Mouse (Mus musculus) liver, adult 2 months (tissue): ENCODE results near the gene Myh1. TPM values are rescaled to one million over a fixed set of nuclear protein-coding genes. Genes with fewer than 3 reads are reported as not detected.

Source experiments
- DNase-seq: peaks from one replicate; pipeline ENCODE4 v3.0.0-alpha.2; 2011; ENCODE audit warnings: low read depth, low spot score; ENCODE audit errors: extremely low read depth
- H3K27ac ChIP-seq: fragments of 200-500 bp; replicated peaks from 2 replicates; pipeline ENCODE4 v1.5.1; 2012; ENCODE audit warnings: low read depth, mild to moderate bottlenecking, control low read depth, inconsistent platforms, low read length; ENCODE audit not compliant: insufficient read depth
- H3K27me3 ChIP-seq: fragments of 200-500 bp; 2 replicates; pipeline ENCODE4 v1.6.1; 2012; ENCODE audit warnings: mild to moderate bottlenecking, moderate library complexity, low read length, inconsistent platforms; ENCODE audit not compliant: control insufficient read depth, insufficient read depth
- H3K36me3 ChIP-seq: fragments of 200-500 bp; 2 replicates; pipeline ENCODE4 v1.6.1; 2012; ENCODE audit warnings: low read length, inconsistent platforms; ENCODE audit not compliant: control insufficient read depth, insufficient read depth
- H3K4me1 ChIP-seq: fragments of 200-500 bp; 2 replicates; pipeline ENCODE4 v1.6.1; 2011; ENCODE audit warnings: low read length; ENCODE audit not compliant: control insufficient read depth, insufficient read depth
- H3K4me3 ChIP-seq: fragments of 200-500 bp; 2 replicates; pipeline ENCODE4 v1.5.1; 2011; ENCODE audit warnings: low read depth, mild to moderate bottlenecking, control low read depth, low read length, moderate library complexity; ENCODE audit not compliant: insufficient read depth
- H3K79me2 ChIP-seq: fragments of 200-500 bp; 2 replicates; pipeline ENCODE4 v1.6.1; 2012; ENCODE audit warnings: inconsistent platforms, mild to moderate bottlenecking, low read length, moderate library complexity; ENCODE audit not compliant: control insufficient read depth, insufficient read depth
- H3K9ac ChIP-seq: fragments of 200-500 bp; 2 replicates; pipeline ENCODE4 v1.6.1; 2012; ENCODE audit warnings: low read depth, mild to moderate bottlenecking, control low read depth, inconsistent platforms, low read length
- CTCF ChIP-seq: fragments of 200-500 bp; IDR thresholded peaks from 2 replicates; pipeline ENCODE4 v1.5.1; 2011; ENCODE audit warnings: low read depth, low read length, control low read depth
- POLR2A ChIP-seq: fragments of 200-500 bp; IDR thresholded peaks from 2 replicates; pipeline ENCODE4 v1.6.1; 2011; ENCODE audit warnings: low read length, control low read depth; ENCODE audit not compliant: insufficient read depth; ENCODE audit errors: extremely low read depth
- WGBS: fragments of 180-500 bp; shearing (Covaris S2); methylation state at CpG from one replicate; pipeline ENCODE4 v1.1.7; 2018; 5-methylcytosine and 5-hydroxymethylcytosine counted together
- polyA plus RNA-seq: library from polyadenylated mRNA; depleted of rRNA; stranded (reverse); fragments of >200 nt; gene quantifications from 2 replicates; pipeline ENCODE4 v1.2.3, GENCODE M21; 2012
- total RNA-seq: library from RNA; depleted of rRNA; stranded (reverse); fragments of >200 nt; gene quantifications from 2 replicates; pipeline ENCODE4 v1.2.3, GENCODE M21; 2014

The Myh1 gene
- total and polyA plus RNA-seq, 2 experiments = 3.2 TPM; not detected in 1

- H3K79me2 ChIP-seq = no peaks in the 10 kb centered on the region
- no peak for DNase-seq
- TF ChIP-seq POLR2A (no peak), CTCF (no peak)
- no peak overlapping the region for H3K27ac ChIP-seq
- H3K36me3 ChIP-seq = no peaks in the 10 kb centered on the region
- no peaks in the 10 kb centered on the region for H3K4me1 ChIP-seq
- 76% methylated on average over 2 of the region's 2 CpGs for WGBS
- no peaks in the 10 kb centered on the region for H3K27me3 ChIP-seq
- no peak overlapping the region for H3K4me3 ChIP-seq
- no peak overlapping the region for H3K9ac ChIP-seq
Observed at GRCm38 (mm10) chr11:67172439-67172838, 27.4 kb upstream of the Myh1 start.

GRCm38 (mm10) chr11:67176376-67176775 lies 23.5 kb upstream of the Myh1 start:
- H3K27me3 ChIP-seq = no peaks in the 10 kb centered on the region
- TF ChIP-seq CTCF = no peak
- TF ChIP-seq POLR2A = no peak
- no peak for DNase-seq
- H3K4me3 ChIP-seq = no peak overlapping the region
- H3K79me2 ChIP-seq = no peaks in the 10 kb centered on the region
- H3K36me3 ChIP-seq = no peaks in the 10 kb centered on the region
- H3K9ac ChIP-seq = no peak overlapping the region
- no peaks in the 10 kb centered on the region for H3K4me1 ChIP-seq
- H3K27ac ChIP-seq = no peak overlapping the region
- 79% methylated on average over 5 of the region's 5 CpGs for WGBS

- no peaks in the 10 kb centered on the region for H3K27me3 ChIP-seq
- no peaks in the 10 kb centered on the region for H3K36me3 ChIP-seq
- 84% methylated on average over 10 of the region's 10 CpGs for WGBS
- H3K4me3 ChIP-seq = no peak overlapping the region
- TF ChIP-seq POLR2A (no peak), CTCF (no peak)
- H3K4me1 ChIP-seq = no peaks in the 10 kb centered on the region
- no peak for DNase-seq
- H3K79me2 ChIP-seq = no peaks in the 10 kb centered on the region
- H3K9ac ChIP-seq = no peak overlapping the region
- H3K27ac ChIP-seq = no peak overlapping the region
Observed at GRCm38 (mm10) chr11:67190316-67190715, 9.5 kb upstream of the Myh1 start.

GRCm38 (mm10) chr11:67190814-67191213 lies 9.0 kb upstream of the Myh1 start:
- Histone ChIP-seq H3K4me1 (no peaks in the 10 kb centered on the region), H3K79me2 (no peaks in the 10 kb centered on the region), H3K36me3 (no peaks in the 10 kb centered on the region), H3K27me3 (no peaks in the 10 kb centered on the region), H3K9ac (no peak overlapping the region), H3K4me3 (no peak overlapping the region), H3K27ac (no peak overlapping the region)
- DNase-seq = no peak
- WGBS = 76% methylated on average over 2 of the region's 2 CpGs
- TF ChIP-seq CTCF = no peak
- no peak for TF ChIP-seq POLR2A

GRCm38 (mm10) chr11:67191496-67191895 lies 8.4 kb upstream of the Myh1 start:
- DNase-seq = no peak
- 86% methylated on average over 14 of the region's 14 CpGs for WGBS

GRCm38 (mm10) chr11:67199321-67199720 lies 531 bp upstream of the Myh1 start:
- no peak overlapping the region for H3K27ac ChIP-seq
- no peak for DNase-seq
- H3K4me3 ChIP-seq = no peak overlapping the region
- no peaks in the 10 kb centered on the region for H3K36me3 ChIP-seq
- TF ChIP-seq CTCF (no peak), POLR2A (no peak)
- no peaks in the 10 kb centered on the region; the same call in 1 of the 2 replicates for H3K27me3 ChIP-seq
- no peaks in the 10 kb centered on the region for H3K4me1 ChIP-seq
- H3K79me2 ChIP-seq = no peaks in the 10 kb centered on the region
- H3K9ac ChIP-seq = no peak overlapping the region
- WGBS = 53% methylated on average over 1 of the region's 1 CpGs

More at GRCm38 (mm10) chr11:67191496-67191895, 8.4 kb upstream of the Myh1 start:
- Histone ChIP-seq H3K9ac (no peak overlapping the region), H3K27me3 (no peaks in the 10 kb centered on the region), H3K4me3 (no peak overlapping the region), H3K4me1 (no peaks in the 10 kb centered on the region), H3K79me2 (no peaks in the 10 kb centered on the region), H3K36me3 (no peaks in the 10 kb centered on the region), H3K27ac (no peak overlapping the region)
- TF ChIP-seq POLR2A (no peak), CTCF (no peak)
